22 mouse cellular contexts compared by ENCODE assay signal in the genomic region with DNA sequence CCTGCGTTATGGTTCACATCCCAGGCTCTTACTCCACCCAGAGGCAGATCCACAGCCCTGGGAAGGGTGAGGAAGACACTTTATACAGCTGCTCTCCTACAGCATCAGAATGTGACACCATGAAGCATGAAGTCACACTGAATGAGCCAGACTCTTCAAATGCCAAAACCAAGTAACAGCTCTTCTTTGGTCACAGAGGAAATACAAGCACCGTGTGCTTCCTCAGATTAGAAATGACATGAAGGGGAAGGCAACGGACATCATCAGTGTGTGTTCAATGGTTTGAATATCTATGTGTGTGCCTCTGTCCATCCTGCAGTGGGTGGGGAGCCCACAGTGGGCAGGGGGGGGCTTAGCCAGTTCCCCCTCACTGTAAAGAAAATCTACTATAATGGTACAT.
"Had no signal": no experiment of that assay in that cellular context is flagged by ENCODE, and none has a peak within 500 bp of the region (broad histone marks: within the 10 kb centered on the region; RNA-seq: fewer than 3 reads in every experiment).

No protein-coding gene starts in this region.

- H3K27ac ChIP-seq: heart, embryonic 10.5 days; hindbrain, embryonic 13.5 days; hindbrain, embryonic 15.5 days; hindbrain, postnatal 0 days; limb, embryonic 13.5 days; limb, embryonic 15.5 days; liver, embryonic 13.5 days had no signal

- H3K27me3 ChIP-seq: heart, embryonic 12.5 days; hindbrain, embryonic 13.5 days; hindbrain, embryonic 15.5 days; limb, embryonic 15.5 days; liver, embryonic 13.5 days had no signal

- H3K4me2 ChIP-seq: heart, embryonic 12.5 days; hindbrain, embryonic 13.5 days; hindbrain, embryonic 15.5 days; limb, embryonic 13.5 days; limb, embryonic 15.5 days; liver, embryonic 13.5 days had no signal

- H3K4me1 ChIP-seq: heart, embryonic 10.5 days; hindbrain, embryonic 13.5 days; limb, embryonic 13.5 days; limb, embryonic 15.5 days had no signal

- ATAC-seq: hindbrain, postnatal 0 days; intestine, embryonic 16.5 days had no signal

- H3K9ac ChIP-seq: heart, embryonic 12.5 days; hindbrain, embryonic 13.5 days; hindbrain, embryonic 15.5 days; limb, embryonic 13.5 days; limb, embryonic 15.5 days; liver, embryonic 13.5 days had no signal

- H3K4me3 ChIP-seq: heart, embryonic 10.5 days; heart, embryonic 12.5 days; hindbrain, embryonic 13.5 days; hindbrain, embryonic 15.5 days; limb, embryonic 13.5 days; limb, embryonic 15.5 days; liver, embryonic 13.5 days had no signal

- H3K9me3 ChIP-seq: heart, embryonic 10.5 days; heart, embryonic 12.5 days; hindbrain, embryonic 13.5 days; hindbrain, embryonic 15.5 days; limb, embryonic 13.5 days; limb, embryonic 15.5 days; liver, embryonic 13.5 days had no signal

- H3K36me3 ChIP-seq: heart, embryonic 10.5 days; heart, embryonic 12.5 days; hindbrain, embryonic 13.5 days; hindbrain, embryonic 15.5 days; limb, embryonic 13.5 days; limb, embryonic 15.5 days; liver, embryonic 13.5 days had no signal

- DNase-seq: gastrocnemius, postnatal 14 days; gastrocnemius, postnatal 36 days; heart, adult 18-20 months; heart, postnatal 10 days; heart, postnatal 4 days; kidney, adult 11 months; kidney, adult 2 months; kidney, adult 9 months; kidney, postnatal 10 days; kidney, postnatal 25 days; layer of hippocampus, adult 9-11 months; layer of hippocampus, postnatal 36 days; left cerebral cortex, postnatal 4 days; liver, embryonic 13.5 days had no signal
